Mouse (Mus musculus) heart, embryonic 16.5 days (tissue): Measurements from ENCODE around the gene Cdk11b. TPM values are rescaled to one million over a fixed set of nuclear protein-coding genes. Genes with fewer than 3 reads are reported as not detected.
"Not testable (repeated sequence)": the region's sequence is repeated elsewhere in the genome, so short reads cannot be mapped to it uniquely, and the experiment has no call there.

Experiments
- ATAC-seq: fragments of 200-750 bp; cut with Nextera tagmentation; replicated peaks from 2 replicates; pipeline ENCODE4 v1.8.0; 2017; ENCODE audit warnings: moderate number of reproducible peaks; ENCODE audit not compliant: insufficient read depth, low FRiP score; ENCODE audit errors: extremely low read depth
- H3K27ac ChIP-seq: fragments of 300-500 bp; sonication (generic); 2 replicates; pipeline ENCODE4 v1.5.1; 2014; ENCODE audit warnings: mild to moderate bottlenecking, low read length, control low read depth, moderate library complexity
- H3K27me3 ChIP-seq: fragments of 300-500 bp; sonication (generic); 2 replicates; pipeline ENCODE4 v1.6.1; 2014; ENCODE audit warnings: low read length, mixed read lengths; ENCODE audit not compliant: control insufficient read depth, insufficient read depth
- H3K36me3 ChIP-seq: fragments of 300-500 bp; sonication (generic); 2 replicates; pipeline ENCODE4 v1.6.1; 2014; ENCODE audit not compliant: control insufficient read depth, insufficient read depth
- H3K4me1 ChIP-seq: fragments of 300-500 bp; sonication (generic); 2 replicates; pipeline ENCODE4 v1.6.1; 2014; ENCODE audit warnings: low read length, mixed read lengths; ENCODE audit not compliant: control insufficient read depth, insufficient read depth
- H3K4me2 ChIP-seq: fragments of 300-500 bp; sonication (generic); 2 replicates; pipeline ENCODE4 v1.6.1; 2014; ENCODE audit warnings: low read depth, mild to moderate bottlenecking, control low read depth, low read length
- H3K4me3 ChIP-seq: fragments of 300-500 bp; sonication (generic); 2 replicates; pipeline ENCODE4 v1.5.1; 2014; ENCODE audit warnings: mild to moderate bottlenecking, control low read depth, low read length
- H3K9ac ChIP-seq: fragments of 300-500 bp; sonication (generic); 2 replicates; pipeline ENCODE4 v1.6.1; 2014; ENCODE audit warnings: low read length, control low read depth
- H3K9me3 ChIP-seq: fragments of 300-500 bp; sonication (generic); replicated peaks from 2 replicates; pipeline ENCODE4 v1.6.1; 2016; ENCODE audit warnings: low read length; ENCODE audit not compliant: control insufficient read depth
- WGBS: fragments of 180-500 bp; shearing (Covaris S2); extraction: QIAGEN DNeasy Blood & Tissue Kit; methylation state at CpG from one replicate; pipeline ENCODE4 v1.1.7; 2014; 5-methylcytosine and 5-hydroxymethylcytosine counted together
- polyA plus RNA-seq: library from polyadenylated mRNA; unstranded; fragments of >200 nt; fragmentation: Nextera tagmentation; extraction: Ambion mirVana; gene quantifications from 2 replicates; pipeline ENCODE4 v1.2.1, GENCODE M21; 2015

Gene Cdk11b
- polyA plus RNA-seq, 1 experiment from 2014 or later: 44.8 TPM

GRCm38 (mm10) chr4:155635766-155636499, 11.3 kb downstream of the Cdk11b start:
- no peak for ATAC-seq

DNA sequence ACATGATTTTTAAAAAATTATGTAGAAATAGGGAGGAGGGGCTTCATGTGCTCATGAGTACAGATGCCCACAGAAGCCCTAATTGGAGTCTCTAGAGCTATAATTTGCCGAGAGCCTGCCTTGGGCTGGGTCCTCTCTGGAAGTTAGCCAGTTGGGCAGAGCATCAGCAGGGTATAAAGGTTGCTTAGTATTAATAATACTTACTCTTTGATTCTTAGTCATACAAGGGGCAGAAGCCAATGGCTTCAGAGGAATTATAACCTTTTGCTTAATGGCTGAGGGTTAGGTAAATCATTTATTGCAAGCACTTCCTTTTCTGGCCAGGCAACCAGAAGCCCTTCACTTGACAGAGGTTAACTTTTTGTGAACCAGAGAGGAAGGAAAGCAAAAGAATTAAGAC, 18.9 kb downstream of the Cdk11b start:
- Histone ChIP-seq H3K4me2 (no peak overlapping the region), H3K27me3 (no peaks in the 10 kb centered on the region)
- 93% methylated on average over 1 of the region's 1 CpGs for WGBS

More at GRCm38 (mm10) chr4:155635766-155636499, 11.3 kb downstream of the Cdk11b start:
- Histone ChIP-seq H3K27ac (no peak overlapping the region), H3K9me3 (no peaks in the 10 kb centered on the region), H3K4me2 (no peak overlapping the region), H3K4me3 (no peak overlapping the region), H3K4me1 (no peaks in the 10 kb centered on the region), H3K36me3 (peaks cover 69% of the 10 kb centered on the region), H3K9ac (no peak overlapping the region), H3K27me3 (no peaks in the 10 kb centered on the region)

GRCm38 (mm10) chr4:155645308-155645707, 20.7 kb downstream of the Cdk11b start, which contains the start of gene Gm10563:
Gene Gm10563, minus strand, starts transcription at chr4:155645408.
- not testable (repeated sequence) for H3K9me3 ChIP-seq, H3K27me3 ChIP-seq, H3K4me3 ChIP-seq, H3K9ac ChIP-seq, H3K4me1 ChIP-seq, H3K4me2 ChIP-seq, ATAC-seq, H3K27ac ChIP-seq
- peaks cover 58% of the 10 kb centered on the region for H3K36me3 ChIP-seq
- WGBS: 94% methylated on average over 2 of the region's 2 CpGs

More for the DNA sequence above, 18.9 kb downstream of the Cdk11b start:
- ATAC-seq: no peak
- Histone ChIP-seq H3K36me3 (peaks cover 55% of the 10 kb centered on the region), H3K4me1 (no peaks in the 10 kb centered on the region), H3K9me3 (no peaks in the 10 kb centered on the region), H3K4me3 (no peak overlapping the region), H3K27ac (no peak overlapping the region), H3K9ac (no peak overlapping the region)

- Histone ChIP-seq H3K27ac (no peak overlapping the region), H3K4me1 (no peaks in the 10 kb centered on the region), H3K9me3 (no peaks in the 10 kb centered on the region), H3K9ac (no peak overlapping the region), H3K36me3 (peaks cover 56% of the 10 kb centered on the region), H3K4me3 (no peak overlapping the region), H3K27me3 (no peaks in the 10 kb centered on the region), H3K4me2 (no peak overlapping the region)
- no peak for ATAC-seq
- 76% methylated on average over 5 of the region's 5 CpGs for WGBS
Measured at GRCm38 (mm10) chr4:155645721-155646120, 21.1 kb downstream of the Cdk11b start.

DNA sequence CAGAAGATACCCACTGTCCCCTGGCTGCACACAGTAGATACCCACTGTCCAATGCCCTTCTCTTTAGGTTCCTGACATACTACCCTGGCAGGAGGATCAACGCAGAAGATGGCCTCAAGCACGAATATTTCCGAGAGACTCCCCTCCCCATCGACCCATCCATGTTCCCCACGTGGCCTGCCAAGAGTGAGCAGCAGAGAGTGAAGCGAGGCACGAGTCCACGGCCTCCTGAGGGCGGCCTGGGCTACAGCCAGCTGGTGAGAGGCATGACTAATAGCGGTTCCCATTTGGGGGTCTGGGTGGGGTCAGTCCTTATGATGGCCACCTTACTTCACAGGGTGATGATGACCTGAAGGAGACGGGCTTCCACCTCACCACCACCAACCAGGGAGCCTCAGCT, 24.7 kb downstream of the Cdk11b start:
- H3K27ac ChIP-seq: no peak overlapping the region
- ATAC-seq: no peak
- no peak overlapping the region for H3K4me2 ChIP-seq
- no peak overlapping the region for H3K4me3 ChIP-seq
- H3K4me1 ChIP-seq: peaks cover 25% of the 10 kb centered on the region
- WGBS: 90% methylated on average over 11 of the region's 11 CpGs
- peaks cover 16% of the 10 kb centered on the region for H3K27me3 ChIP-seq
- no peak overlapping the region for H3K9ac ChIP-seq
- peaks cover 33% of the 10 kb centered on the region for H3K36me3 ChIP-seq
- H3K9me3 ChIP-seq: no peaks in the 10 kb centered on the region

- peak overlapping the region; percentile 81; the same call in 1 of the 2 replicates for H3K9ac ChIP-seq
- H3K36me3 ChIP-seq: peaks cover 33% of the 10 kb centered on the region
- peaks cover 36% of the 10 kb centered on the region for H3K4me1 ChIP-seq
Measured at GRCm38 (mm10) chr4:155651553-155652269, 27.1 kb downstream of the Cdk11b start.

GRCm38 (mm10) chr4:155652283-155653085, 27.8 kb downstream of the Cdk11b start:
- ATAC-seq: no peak
- peak overlapping the region; percentile 88 for H3K4me2 ChIP-seq
- H3K36me3 ChIP-seq: peaks cover 31% of the 10 kb centered on the region
- no peaks in the 10 kb centered on the region for H3K9me3 ChIP-seq
- H3K27me3 ChIP-seq: peaks cover 23% of the 10 kb centered on the region
- 24% methylated on average over 36 of the region's 36 CpGs for WGBS
- H3K4me1 ChIP-seq: peaks cover 36% of the 10 kb centered on the region
- peak overlapping the region; percentile 79 for H3K27ac ChIP-seq
- peak overlapping the region; percentile 61 for H3K4me3 ChIP-seq
- peak overlapping the region; percentile 81 for H3K9ac ChIP-seq

More at GRCm38 (mm10) chr4:155651553-155652269, 27.1 kb downstream of the Cdk11b start:
- Histone ChIP-seq H3K4me2 (peak overlapping the region; percentile 88), H3K27me3 (peaks cover 23% of the 10 kb centered on the region), H3K4me3 (peak overlapping the region; percentile 61), H3K27ac (peak overlapping the region; percentile 79), H3K9me3 (no peaks in the 10 kb centered on the region)
- peak; percentile 53 for ATAC-seq
- WGBS: 42% methylated on average over 15 of the region's 15 CpGs

DNA sequence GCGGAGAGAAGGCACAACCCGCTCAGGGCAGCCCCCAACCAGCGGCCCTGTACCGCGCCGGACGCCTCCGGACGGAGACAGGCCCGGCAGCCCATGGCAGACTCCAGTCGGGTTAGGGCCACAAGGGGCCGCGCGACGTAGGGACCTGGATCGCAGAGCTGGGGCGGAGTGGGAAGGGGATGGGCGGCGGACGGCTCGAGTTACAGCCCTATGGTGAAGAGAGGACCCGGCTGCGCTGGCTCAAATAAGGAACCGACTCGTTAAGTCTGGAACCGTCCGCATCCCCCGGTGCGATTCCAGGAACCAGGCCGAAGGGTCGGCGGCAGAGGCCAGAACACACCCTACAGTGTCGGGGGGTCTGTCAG, 28.4 kb downstream of the Cdk11b start, which contains the start of gene Mmp23:
TSS of gene Mmp23 (minus strand) at position 299 of the 365 bp plus-strand sequence.
- peak within 1 kb of the TSS; percentile 61 for H3K4me3 ChIP-seq
- under 1% methylated on average over 33 of the region's 33 CpGs for WGBS
- peak within 1 kb of the TSS; percentile 81 for H3K9ac ChIP-seq
- H3K4me1 ChIP-seq: peaks cover 36% of the 10 kb centered on the region
- peak within 1 kb of the TSS; percentile 79 for H3K27ac ChIP-seq
- H3K27me3 ChIP-seq: peaks cover 23% of the 10 kb centered on the region
- H3K4me2 ChIP-seq: peak within 1 kb of the TSS; percentile 88
- ATAC-seq: peak; percentile 60
- no peaks in the 10 kb centered on the region for H3K9me3 ChIP-seq
- H3K36me3 ChIP-seq: peaks cover 26% of the 10 kb centered on the region
